Mouse (Mus musculus): ENCODE results near the gene Usp7.

The Usp7 gene

DNA sequence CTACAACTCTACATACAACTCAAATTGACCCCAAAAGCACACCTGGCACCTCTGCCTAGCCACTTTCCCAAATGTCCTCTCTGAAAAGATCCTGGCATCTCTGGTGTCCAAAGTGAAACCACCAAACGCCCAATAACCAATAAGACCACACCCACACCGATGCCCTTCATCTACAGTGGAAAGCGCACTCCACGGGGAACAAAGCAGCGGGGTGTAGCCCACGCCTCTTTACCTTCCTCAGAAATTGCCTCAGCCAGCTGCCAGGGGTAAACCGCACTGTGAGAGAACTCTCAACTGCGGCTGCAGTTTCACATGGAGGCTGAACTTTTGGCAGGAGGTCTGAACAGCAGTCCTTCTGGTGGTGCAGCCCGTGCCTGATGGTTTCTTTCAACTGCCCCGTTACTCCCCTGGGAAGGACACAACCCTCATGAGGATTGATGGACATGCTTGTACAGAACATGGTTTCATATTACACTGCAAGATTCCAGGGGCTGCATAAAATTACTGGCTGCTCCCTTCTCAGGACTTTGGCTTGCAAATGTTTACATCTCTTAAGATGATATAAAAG is 76.5 kb downstream of the Usp7 start:
- no peak for DNase-seq

DNA sequence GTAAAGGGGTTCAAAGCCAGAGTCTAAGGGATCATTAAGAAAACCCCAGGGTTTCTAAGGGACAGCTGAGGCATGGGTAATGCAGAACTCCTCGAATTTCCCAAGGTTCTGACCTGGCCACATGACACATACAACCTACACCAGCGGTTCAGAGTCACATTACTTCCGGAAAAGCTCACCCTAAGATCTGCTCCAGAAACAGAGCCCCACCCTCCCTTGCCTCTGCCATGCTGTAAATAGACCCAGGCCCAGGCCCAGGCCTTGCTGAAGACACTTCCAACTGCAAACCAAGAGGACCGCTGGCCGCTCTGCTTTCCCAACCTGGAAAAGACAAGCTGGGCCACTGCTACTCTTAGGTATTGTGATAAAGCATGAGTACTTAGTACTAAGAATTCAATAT is 77.3 kb downstream of the Usp7 start:
- no peak for DNase-seq

DNA sequence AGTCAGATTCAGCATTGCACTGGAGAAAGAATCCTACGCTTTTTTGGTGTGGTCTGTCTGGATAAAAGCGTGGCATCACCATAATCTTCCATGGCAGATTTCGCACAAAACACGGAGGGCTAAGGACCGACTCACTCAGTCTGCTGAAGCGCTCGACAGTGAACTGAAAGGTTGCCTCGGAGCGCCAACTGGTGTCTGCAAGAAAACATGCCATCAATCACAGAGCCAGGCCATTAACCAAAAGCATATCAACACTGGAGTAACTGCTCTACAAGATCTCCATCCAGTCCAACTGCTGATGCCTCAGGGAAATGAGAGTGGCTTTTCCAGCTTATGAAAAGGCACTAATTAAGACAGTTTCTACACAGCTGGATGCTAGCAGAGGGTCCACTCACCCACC is 80.1 kb downstream of the Usp7 start:
- no peak for DNase-seq

DNA sequence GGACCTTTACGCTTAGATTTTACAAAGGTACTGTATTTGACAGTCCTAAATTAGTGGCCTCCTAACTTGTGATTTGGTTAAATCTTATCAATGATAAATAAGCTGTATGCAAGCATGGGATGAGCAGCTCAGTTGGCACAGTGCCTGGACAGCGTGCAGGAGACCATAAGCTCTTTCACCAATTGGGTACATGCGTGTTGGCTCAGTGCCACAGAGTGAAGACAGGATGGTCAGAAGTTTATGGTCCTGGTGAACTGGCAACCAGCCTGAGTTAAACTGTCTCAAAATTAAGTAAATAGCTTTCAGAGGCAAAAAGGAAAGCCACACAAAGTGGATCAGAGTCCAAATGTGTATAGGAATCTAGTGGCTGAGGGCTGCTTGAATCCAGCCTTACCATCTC is 91.5 kb downstream of the Usp7 start:
- no peak for DNase-seq

DNA sequence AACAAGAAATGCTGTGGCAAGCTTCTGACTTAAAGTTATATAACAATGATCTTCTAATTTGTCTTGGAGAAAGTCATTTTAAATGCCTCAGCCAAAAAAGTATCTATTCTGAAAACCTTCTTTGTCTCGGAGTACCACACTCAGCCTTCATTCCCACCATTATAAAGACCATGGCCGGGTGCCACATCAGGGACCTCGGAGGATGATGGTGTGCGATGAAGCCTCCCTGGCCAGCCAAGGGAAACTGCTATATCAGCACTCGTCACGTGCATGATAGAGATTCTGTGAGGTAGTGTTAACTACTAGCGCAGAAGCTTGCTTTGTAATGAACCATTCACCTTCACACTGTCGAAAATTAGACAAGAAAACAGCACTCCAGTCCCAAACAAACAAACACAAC is 92.6 kb downstream of the Usp7 start:
- DNase-seq = no peak

DNA sequence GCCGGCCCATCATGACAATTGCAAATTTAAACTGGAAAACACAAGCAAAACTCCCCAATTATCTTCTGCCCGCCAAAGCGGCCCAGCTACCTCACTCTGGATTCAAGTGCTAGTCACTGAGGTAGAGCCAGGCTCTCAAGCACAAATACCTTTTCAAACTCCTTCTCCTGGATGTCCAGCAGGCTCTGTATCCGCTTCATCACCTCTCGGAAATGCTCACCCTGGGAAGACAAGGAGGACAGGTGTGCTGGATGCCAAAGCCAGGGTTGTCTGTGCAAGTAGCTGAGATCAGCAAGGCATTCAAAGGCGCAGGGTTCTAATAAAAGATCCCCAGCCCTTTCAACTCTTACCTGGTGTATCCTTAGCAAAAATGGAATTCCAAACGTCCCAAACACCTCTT is 100.9 kb downstream of the Usp7 start:
- DNase-seq = no peak

DNA sequence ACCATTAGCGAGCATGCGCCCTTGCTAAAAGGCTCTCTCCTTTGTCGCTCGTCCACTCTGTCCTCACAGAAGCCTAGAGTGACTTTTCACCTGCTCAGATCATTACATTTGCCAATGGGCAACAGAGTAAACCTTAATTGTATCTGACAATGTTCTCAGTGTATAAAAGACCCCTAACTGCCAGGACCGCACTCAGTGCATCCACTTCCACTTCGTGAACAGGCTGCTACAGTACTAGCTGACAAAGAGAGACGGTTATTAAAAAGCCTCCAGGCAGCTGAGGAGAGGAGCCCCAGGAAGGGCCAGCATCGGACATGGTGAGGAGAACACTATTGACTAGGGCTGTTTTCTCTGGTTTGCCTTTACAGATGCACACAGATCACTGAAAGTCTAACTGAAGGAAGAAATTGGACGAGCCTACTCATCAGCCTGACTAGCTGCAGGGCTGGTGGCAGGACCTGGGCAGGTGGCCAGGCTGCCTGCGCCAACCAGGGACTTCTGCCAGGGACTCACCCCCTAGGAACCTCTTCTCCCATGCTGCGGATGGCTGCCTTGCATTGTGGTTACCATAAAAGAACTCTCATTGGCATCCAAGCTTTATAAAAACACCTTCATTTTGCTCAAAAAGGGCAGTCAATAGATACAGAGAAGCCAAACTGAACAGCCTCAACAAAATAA is 102.0 kb downstream of the Usp7 start:
- DNase-seq = no peak

DNA sequence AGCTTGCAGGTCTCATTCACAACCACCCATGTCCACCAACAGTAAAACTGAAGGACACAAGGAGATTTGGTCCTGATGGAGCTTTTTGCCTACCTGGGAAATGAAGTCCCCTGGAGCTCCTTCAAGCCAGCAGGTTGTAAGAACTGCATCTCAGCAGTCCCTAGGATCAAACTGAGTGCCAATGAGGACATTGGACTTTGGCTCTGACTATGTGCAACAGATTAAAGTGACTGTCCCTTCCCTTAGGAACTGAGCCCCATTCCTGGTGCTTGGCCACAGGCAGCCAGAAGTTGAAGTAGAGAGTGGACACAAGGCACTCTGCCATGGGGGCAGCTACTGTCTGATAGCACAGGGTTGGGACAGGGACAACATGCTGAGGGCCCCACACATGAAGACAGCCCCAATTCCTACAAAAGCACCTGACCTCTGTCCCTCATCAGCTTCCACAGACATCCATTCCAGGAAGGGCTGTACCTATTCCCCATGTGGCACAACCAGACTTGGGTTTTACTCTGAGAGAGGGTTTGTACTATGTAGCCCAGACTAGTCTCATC is 104.5 kb downstream of the Usp7 start:
- no peak for DNase-seq

DNA sequence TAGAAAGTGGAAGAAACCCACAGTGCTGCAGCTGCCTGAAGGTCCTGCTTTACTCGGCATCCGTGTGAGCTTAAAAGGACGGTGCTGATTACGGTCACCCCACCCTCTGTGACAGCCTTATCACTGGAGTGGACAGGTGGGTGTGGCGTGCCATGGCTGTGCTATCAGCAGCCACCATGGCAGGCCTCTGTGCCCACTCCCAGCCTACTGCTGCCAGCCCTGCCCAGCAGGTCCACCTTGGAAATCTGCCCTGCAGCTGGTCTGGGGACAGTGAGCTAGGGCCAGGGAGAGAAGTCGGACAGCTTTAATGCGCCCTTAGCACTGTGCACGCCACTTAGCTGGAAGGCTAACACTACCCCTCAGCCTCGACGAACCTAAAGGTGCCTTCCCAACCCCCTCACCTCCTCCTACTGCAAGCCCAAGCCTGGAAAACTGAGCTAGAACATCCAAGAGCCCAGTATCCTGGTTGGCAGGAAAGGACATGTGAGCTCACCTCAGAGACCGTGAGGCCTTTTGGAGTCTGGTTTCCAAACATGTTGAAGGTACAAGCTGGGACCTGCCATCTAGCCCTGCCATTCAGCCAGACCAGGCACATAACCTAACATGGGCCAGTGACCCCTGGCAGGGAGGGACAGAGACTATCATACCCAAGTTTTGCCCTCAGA is 105.1 kb downstream of the Usp7 start:
- DNase-seq = no peak

DNA sequence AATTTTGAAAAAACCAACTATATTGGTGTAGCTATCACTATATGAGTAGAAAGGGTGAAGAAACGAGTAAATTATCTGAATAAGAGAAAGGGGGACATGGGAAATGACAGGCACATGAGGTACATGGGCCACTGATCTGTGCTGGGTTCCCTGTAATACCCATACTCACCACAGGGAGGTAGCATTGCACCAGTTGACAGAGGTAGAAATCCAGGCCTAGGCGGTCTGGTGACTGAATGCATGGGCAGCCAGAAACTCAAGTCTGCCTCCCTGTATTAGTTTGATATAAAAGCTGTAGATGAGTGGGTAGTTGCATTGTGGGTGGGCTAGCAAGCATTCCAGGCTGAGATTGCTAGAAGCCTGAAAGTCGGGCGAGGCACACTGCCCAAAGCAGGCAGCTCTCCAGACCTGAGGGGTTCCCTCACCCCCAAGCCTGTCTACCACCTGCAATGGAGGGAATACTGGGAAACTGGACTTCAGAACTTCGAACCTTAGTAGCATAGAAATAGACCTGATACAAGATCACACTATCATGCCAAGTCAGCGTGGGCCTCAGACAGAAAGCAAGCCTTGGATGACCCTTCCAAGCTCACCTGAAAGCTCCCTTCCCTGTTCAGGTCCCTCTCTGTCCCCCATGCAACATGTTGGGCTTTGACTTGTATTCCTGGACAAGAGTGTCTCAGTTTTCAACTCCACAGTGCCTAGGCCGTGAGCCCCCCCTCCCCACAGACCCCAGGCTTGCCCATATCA is 105.8 kb downstream of the Usp7 start:
- peak in 1 of 2 experiments; percentile 41 for DNase-seq

DNA sequence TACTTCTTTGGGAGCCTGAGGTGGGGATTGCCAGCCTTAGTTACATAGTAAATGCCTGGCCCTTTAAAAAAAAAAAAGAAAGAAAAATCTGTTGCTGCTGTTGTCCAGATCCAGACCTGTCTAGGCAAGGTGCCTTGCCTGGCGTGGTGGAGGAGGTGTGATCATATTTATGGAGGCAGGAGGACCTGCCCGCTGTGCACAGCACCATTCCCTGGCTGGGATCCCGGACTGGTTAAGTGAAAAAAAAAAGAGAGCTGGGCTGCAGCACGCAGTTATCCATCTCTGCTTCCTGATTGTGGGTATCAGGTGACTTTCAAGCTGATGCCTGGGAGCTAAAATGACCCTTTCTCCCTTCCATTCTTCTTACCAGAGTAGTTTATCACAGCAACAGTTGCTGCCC is 107.0 kb downstream of the Usp7 start:
- no peak for DNase-seq

DNA sequence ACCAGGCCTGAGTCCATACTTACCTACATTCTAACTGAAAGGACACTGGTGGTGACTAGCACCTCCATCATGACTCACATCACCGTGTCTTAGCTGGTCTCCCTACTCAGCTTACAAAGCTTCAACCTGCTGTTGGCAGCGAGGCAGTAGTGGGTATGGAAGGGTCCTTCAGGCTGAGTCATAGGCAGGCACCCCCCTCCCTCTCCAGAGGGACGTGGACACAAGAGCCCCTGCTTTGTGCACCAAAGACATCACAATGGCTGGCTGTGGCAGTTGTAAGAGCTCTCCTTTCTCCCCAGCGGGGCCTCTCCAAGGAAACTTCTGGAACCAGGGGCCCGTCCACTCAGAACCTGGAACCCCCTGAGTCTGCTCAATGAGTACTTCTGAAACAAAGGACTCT is 111.6 kb downstream of the Usp7 start, which contains the start of gene Gm5767:
Gene Gm5767 (plus strand): TSS at position 301 of the 400 bp plus-strand sequence.
- DNase-seq = no peak

DNA sequence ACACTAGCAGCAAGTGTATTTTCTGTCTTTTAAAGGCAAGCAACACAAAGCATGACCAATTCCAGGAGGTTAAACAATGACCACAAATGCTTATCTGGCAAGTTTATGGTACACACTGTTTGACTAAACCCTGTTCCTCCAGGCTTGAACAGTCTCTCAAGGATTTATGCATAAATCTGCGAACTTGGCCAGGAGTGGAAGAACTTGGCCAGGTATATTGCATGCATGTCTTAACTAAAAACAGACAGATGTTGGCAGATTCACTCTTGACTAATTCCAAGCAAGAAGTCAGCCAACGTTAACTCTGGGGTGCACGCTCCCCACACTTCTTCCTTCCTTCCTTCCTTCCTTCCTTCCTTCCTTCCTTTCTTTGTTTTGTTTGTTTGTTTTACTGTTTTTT is 112.3 kb downstream of the Usp7 start:
- DNase-seq = no peak

DNA sequence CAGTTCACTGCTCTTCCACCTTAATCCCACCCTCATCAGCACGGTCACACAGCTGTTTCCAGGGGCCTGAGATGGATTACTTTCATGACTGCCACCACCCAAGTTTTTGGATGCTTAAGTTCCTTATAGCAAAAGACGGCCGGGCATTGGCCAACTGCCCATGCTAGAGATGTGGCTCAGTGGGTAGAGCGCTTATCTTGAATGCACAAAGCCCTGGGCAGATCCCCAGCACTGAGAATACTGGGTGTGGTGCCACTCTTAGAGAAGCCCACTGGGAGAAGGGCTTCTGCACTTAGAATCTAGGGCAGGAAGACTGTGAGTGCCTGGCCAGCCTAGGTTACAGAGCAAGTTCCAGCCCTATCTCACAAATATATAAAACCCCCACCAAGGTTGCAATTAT is 113.4 kb downstream of the Usp7 start:
- no peak for DNase-seq

DNA sequence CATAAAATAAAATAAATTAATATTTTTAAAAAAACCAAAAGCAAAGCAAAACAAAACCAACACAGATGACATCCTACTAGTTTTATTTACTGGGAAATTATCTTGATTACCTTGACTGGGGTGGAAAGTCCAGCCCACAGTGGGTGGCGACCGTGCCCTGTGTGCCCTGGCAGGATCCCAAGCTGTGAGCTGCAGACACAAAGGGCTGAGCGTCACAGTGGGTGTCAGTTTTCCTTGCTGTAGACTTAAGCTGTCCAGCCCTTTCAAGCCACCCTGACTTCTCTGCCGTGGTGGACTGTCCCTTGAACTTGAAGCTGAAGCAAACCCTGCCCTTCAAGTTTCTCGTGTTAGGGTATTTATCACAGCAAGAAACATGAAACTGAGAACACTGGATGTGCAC is 114.1 kb downstream of the Usp7 start:
- DNase-seq = no peak

DNA sequence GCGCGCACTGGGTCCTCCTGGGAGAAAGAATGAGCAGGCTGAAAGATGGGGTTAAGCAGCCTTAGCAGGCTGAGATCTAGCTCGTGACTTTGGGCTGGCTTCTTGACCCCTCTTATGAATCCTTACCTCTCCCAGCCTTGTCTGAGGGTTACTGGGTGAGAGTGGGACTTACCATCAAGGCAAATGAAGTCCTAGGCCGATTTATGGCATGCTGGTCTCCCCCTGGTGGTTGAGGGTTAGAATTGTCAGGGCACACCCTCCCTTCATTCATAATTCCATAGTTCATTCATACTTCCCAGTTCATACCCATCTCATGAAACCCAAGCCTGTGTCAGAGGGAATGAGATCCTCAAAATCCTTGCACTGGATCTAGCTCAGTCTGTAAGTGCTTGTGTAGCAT is 115.3 kb downstream of the Usp7 start:
- DNase-seq = no peak

DNA sequence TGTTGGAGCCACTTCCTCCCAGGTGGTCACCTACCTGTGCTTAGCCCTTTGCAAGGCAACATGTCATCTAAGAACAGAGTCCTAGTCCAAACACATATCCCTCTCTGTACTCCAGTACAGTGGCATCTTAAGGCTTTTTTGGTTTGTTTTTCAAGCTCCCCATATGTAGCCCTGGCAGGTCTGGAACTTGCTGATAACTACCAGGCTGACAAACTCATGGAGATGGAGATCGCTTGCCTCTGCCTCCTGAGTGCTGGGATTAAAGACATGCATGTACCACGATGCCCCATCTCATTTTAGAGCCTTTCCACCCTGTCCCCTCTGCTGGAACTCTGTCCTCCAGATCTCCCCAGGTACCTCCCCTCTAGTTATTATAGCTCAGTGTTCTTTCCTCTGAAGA is 115.9 kb downstream of the Usp7 start:
- no peak for DNase-seq

DNA sequence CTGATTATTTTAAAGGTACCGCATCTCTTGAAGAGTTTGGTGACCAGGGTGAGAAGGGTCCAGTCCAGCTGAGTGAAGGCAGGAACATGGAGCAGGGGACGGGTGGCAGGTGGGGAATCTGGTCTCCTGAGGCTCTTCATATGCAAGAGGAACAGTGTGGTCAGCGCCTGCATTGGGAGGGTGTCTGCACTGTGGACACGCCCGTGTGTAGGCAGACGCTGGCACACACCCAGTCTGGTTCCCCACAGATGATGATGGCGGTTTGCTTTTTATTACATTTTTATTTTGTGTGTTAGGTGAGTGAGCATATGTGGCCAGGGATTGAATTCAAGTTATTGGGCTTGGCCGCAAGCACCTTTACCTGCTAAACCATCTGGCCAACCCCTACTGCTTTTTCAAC is 116.5 kb downstream of the Usp7 start:
- DNase-seq = no peak

DNA sequence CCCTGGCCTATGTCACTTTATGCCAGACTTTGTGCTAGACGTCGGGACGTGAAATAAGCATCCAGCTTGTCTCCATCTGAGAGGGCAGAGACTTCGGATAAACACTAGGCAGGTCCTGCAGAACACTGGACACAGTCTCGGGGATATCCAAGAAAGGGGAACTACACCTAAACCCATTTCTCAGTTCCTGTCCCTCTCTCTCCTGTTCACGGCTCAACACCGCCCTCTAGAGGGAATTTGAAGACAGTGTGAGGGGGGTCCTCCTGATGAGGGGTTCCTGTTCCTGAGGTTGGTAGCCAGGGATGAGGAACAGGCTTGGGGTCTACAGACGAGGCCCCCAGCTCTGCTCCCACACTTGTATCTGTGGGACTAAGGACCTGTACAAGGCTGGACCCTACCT is 117.9 kb downstream of the Usp7 start:
- peak; percentile 36 to 58 for DNase-seq

DNA sequence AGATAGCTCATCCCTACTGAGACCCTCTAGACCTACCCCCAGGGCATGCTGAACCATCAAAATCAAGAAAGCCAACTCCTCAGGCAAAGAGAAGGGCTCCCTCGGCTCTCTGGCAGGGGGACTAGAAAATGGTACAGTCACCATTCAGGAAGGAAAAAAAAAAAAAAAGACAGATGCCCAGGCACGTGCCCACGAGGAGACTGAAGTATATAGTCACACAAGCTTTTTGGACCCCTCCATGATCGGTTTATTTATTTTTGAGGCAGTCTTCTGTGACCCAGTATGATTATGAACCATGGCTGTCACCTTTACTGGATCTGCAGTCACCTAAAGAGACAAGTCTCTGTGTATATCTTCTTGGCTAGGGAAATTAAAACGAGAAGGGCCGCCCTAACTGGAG is 118.8 kb downstream of the Usp7 start:
- no peak for DNase-seq

DNA sequence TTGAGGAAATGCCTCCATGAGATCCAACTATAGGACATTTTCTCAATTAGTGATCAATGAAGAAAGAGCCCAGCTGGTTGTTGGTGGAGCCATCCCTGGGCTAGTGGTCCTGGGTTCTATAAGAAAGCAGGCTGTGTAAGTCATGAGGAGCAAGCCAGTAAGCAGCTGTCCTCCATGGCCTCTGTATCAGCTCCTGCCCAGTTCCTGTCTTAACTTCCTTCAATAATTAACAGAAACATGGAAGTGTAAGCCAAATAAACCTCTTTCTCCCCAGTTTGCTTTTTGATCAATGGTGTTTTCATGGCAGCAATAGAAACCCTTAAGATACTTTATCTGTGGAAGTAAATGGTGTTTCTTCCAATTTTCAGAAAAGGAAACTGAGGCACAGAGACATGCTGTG is 119.3 kb downstream of the Usp7 start:
- no peak for DNase-seq

DNA sequence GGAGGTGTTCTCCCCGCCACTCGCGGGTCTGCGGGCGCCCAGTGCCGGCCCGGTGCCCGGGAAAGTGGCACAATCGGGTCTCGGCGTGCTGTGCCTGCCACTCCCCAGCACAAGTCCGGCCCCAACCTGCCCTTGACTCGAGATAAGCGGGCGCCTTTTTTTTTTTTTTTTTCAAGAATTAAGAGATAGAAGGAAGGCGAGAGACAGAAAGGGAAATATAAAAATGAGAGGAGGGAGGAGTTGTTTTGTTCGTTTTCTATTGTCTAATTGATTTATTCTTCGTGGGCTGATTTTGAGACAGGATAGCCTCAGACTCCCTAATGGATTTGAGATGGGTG is 119.8 kb downstream of the Usp7 start:
- no peak for DNase-seq

DNA sequence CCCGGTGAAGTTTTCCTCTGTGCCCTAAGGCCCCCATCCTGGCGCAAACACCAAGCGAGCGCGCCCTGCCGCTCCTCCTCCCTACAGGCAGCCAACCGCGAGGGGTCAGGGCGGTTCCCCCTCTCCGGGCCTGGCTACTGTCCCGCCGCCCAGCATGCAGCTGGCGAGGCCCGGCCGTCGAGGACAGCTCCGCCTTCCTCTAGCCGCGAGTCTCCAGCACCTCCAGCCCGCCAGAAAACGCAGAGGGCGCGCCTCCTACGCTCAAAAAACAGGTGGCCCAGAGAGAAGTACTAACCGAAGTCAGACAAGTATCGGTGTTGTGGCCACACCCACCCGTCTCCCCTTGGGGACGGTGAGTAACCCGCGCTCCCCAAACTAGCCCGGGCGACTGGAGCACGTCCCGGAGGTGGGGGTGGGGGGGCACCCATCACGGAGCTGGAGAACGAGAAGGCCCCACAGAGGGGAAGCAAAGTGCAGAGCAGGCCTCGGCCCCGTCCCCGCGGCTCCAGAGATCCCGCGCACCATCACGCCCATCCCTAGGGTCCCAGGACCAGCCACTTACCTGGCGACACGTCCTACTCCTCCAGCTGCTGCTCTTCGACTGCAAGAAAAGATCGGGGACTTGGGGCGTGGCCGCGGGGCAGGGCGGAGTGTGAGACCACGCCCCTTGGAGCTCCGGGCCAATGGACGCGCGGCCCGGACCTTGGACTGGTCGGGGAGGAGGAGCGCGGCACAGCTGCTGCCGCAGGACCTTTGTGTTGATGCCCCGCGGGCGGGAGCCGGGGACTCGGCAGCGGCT is 120.4 kb downstream of the Usp7 start, which contains the start of gene Carhsp1:
Gene Carhsp1 (minus strand): TSS at position 605 of the 799 bp plus-strand sequence.
- DNase-seq = peak; percentile 94 to 95
